Mouse (Mus musculus): ENCODE results near the gene Pdk2.

GRCm38 (mm10) chr11:94986435-94986834 is 54.7 kb downstream of the Pdk2 start:
- TF ChIP-seq CTCF (IDR thresholded peaks at IDR 0.05; ENCODE audit: extremely low read depth, insufficient read length, insufficient replicate concordance, low read depth, low read length) (no peak), POLR2A (IDR thresholded peaks at IDR 0.05; ENCODE audit: low read depth, low read length) (no peak)
